Mouse (Mus musculus): ENCODE measurements around the gene Atxn3.
"Not testable (repeated sequence)": the region's sequence is repeated elsewhere in the genome, so short reads cannot be mapped to it uniquely, and the experiment has no call there.

The Atxn3 gene

GRCm38 (mm10) chr12:101957079-101957941 lies 736 bp downstream of the Atxn3 start:
- DNase-seq: no peak

- not testable (repeated sequence) for DNase-seq
These were observed 2.2 kb downstream of the Atxn3 start for GRCm38 (mm10) chr12:101955821-101956220.

- DNase-seq: peak; percentile 5
These were observed 9.2 kb downstream of the Atxn3 start for GRCm38 (mm10) chr12:101948801-101949200.

GRCm38 (mm10) chr12:101947986-101948385 lies 10.1 kb downstream of the Atxn3 start:
- no peak for DNase-seq

DNA sequence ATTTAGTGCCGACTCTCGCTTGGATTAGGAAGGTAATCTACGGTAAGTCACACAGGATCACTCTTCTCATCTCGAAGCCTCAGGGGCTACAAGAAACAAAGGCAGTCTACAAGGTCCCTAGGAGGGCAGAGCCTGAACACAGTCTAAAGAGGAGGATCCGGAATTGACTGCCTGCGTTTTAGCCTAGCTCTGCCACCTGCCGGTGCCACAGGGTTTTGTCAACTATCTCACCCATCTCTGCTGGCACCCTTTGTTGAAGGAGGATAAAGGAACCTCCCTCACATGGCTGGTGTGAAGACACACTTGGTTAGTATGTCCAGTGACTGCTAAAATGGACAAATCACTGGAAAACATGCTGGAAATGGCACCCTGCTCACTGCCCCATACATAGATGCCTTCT lies 20.5 kb downstream of the Atxn3 start:
- DNase-seq: no peak

GRCm38 (mm10) chr12:101935223-101935622 lies 22.8 kb downstream of the Atxn3 start:
- DNase-seq: no peak

DNA sequence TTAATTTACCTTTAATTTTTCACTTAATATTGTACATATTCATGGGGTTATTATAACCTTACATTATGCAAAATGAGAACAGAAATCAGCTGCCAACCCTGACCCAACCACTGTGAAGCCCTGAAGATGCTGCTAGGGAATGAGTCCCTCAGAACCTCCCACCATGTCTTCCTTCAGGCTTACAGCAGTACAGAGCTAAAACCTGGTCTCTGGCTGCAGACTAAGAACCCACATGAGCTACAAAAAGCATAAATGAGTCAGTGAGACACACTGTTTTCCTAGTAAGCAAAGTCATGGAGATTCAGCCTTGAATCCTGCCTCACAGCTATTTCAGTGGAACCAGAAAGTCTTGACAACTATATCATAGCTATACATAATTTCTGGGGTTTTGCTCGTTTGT lies 29.6 kb downstream of the Atxn3 start:
- DNase-seq: no peak

GRCm38 (mm10) chr12:101922313-101922712 lies 35.7 kb downstream of the Atxn3 start:
- no peak for DNase-seq

- DNase-seq: no peak
These were observed 38.2 kb downstream of the Atxn3 start for GRCm38 (mm10) chr12:101919847-101920246.

DNA sequence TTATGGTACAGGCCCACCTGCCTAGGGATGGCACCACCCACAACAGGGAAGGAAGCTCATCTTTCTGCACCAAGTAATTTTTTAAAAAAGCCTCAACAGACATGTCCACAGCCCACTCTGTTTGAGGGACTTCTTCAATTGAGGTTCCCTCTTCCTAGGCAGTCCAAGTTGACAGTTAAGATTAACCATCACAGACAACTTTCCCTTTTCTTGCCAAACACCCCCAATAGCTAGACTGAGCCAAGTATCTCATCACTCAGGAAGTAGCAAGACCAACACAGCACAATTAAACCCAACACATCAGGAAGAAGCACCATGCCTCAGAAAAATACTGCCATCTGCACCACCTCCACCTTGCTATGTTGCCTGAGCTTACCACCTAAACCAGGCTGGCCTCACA lies 40.9 kb downstream of the Atxn3 start:
- no peak for DNase-seq

DNA sequence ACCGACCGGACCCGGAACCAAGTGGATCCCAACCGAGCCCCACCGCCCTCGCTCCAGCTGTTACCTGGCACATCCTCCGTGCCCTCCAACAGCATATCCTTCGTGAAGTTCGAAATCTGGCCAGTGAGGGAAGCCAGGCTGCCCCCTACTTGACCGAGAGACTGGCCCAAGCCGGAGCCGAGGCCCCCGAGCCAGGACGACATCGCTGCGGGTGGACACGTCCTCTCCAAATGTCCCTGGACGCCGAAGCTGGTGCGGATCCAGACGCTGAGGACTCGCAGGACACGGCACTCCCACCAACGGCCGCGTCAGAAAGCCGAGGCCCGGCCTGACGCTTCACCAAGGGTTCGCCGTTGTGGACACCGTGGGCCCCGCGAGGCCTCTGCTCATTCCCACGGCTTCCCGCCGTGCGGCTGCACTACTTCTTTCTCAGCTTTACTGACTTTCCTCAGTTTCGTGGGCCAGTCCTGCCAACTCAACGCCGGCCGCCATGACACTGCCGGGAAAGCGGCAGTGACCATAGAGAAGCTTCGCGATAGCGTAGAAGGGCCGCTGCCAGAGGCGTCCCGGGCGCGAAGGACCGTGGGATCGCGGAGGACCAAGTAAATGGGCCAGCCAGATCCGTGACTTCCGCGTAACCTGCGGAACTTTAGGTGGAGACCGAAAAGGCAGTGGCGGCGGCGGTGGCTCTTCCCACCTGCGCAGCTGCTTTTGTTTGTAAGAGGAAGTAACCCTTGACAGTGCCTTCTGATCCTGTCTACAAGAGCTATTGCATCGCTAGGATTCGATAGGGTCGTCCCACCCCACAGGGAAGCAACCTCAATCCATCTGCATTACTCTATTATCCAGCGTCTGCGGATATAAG lies 45.2 kb downstream of the Atxn3 start, which contains the start of gene Trip11:
TSS of gene Trip11 (minus strand) at position 642 of the 865 bp plus-strand sequence.
- peak; percentile 93 for DNase-seq

DNA sequence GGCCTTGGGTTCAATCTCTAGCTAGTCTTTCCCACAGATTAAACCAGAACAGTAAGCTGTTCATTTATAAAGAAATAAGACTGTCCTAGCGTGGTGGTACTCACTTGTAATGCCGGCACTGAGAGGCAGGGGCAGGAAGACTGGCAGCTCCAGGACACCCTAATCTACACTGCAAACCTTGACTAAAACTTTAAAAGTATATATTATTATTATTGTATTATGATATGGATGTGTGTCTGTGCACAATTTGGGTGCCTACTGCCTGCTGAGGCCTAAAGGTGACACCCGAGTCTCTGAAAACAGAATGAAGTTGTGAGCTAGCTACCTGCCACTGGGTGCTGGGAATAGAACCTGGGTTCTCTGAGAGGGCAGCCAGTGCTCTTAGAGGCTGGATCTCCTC lies 46.7 kb downstream of the Atxn3 start:
- DNase-seq: no peak

- no peak for DNase-seq
These were observed 47.7 kb downstream of the Atxn3 start for GRCm38 (mm10) chr12:101910360-101910759.

GRCm38 (mm10) chr12:101905817-101906216 lies 52.2 kb downstream of the Atxn3 start:
- no peak for DNase-seq

- DNase-seq: no peak
These were observed 53.1 kb downstream of the Atxn3 start for GRCm38 (mm10) chr12:101904906-101905305.

GRCm38 (mm10) chr12:101904170-101904569 lies 53.9 kb downstream of the Atxn3 start:
- DNase-seq: no peak

DNA sequence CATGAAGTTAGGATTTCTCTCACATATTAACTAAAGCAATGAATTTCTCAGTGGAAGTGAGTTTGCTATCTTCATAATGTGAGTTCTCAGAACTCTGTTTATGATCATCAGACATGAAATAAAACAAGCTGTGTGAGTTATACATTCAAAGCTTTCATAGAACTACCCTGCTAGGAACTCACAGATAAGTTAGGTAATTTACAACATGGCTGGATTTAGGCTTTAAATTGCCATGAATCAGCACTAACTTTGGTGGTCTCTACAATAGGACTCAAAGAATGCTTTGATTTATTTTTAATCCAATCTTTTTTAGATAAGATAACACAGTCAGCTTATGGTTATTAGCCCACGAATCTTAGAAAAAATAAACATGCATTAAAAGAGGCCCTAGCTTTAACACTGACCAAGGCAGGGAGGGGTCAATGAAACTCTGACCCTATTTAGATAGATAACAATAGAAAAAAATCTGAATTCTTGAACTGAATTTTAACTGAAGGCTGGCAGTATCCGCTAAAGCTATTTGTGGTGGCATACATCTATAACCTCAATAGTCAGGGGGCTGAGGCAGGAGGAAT lies 58.3 kb downstream of the Atxn3 start:
- no peak for DNase-seq

GRCm38 (mm10) chr12:101898966-101899365 lies 59.1 kb downstream of the Atxn3 start:
- no peak for DNase-seq

- no peak for DNase-seq
These were observed 60.9 kb downstream of the Atxn3 start for GRCm38 (mm10) chr12:101897113-101897512.

DNA sequence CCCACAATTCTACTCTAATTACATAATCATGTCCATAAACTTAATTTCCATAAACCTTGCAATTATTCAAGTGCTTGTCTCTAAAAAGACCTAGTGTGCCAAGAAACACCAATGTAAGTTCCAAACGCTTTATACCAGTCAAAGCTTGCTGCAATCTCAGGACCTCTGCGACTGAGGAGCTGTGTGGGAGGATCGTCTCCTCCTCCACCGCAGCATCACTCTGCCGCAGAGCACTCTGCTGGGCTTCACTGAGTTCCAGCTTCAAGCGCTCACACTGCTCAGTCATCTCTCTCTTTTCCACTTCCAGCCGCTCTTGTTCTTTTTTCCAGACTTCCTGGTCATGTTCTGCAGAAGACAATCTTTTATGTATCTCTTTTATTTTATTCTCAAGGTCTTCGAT lies 64.8 kb downstream of the Atxn3 start:
- no peak for DNase-seq

- no peak for DNase-seq
These were observed 65.2 kb downstream of the Atxn3 start for GRCm38 (mm10) chr12:101892832-101893231.

- DNase-seq: no peak
These were observed 67.0 kb downstream of the Atxn3 start for GRCm38 (mm10) chr12:101891066-101891465.

DNA sequence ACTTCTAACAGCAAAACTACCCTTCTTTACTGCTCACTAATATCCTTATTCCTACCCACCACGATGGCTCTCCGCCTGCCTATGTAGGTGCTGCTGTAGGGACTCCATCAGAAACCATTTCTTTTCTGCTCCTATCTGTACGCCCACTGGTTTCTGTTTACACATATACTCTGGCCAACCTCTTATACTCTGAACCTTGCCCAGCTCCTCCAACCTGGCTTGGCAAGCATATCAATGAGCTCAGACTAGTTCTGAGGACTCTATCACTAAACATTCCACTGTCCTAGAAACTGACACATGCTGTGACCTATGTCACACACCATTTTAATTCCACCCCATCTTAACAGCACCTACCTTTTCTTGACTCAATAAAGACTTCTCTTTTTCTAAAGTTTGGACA lies 68.7 kb downstream of the Atxn3 start:
- DNase-seq: peak; percentile 19
